Mouse (Mus musculus): ENCODE results near the gene Zfhx3.

DNA sequence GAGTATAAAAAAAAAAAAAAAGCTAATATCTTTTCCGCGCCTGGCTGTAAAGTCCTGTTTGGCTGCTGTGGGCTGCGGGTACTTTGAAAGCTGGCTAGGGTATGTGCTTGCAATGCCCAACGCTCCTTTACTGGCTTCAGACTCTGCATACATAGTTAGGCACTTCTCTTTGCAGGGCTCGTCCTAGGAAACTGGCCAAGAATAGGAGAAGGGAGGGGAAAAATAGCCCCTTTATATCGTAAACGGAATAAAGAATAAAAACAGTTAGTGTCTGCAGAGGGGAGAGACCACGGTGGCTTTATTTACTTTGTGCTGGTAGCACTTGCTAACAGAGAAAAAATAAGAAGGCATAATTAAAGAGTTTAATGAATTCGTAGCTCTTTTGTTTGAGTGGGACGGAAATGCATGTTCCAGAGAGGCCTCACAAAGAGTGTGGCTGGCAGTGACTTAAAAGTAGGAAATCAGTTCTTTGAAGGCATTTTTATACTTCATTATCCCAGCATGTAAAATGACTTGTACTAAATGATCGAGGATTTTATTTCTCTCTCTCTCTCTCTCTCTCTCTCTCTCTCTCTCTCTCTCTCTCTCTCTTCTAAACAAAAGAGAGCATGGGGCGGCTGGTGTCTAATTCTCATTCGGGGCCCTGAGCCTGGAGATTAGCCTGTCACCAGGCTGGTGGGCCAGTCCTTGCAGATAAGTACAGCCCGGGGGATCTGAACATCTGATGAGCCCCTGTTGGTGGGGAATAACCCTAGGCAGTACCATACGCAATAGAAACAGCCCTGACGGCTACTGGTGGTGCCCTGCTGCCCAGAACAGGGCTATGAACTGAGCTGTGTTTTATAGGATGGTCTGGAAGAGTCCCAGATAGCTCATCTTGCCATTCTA is 159.8 kb downstream of the Zfhx3 start:
- TF ChIP-seq EP300 (IDR thresholded peaks at IDR 0.05) (no peak), CTCF (IDR thresholded peaks at IDR 0.05) (no peak)
